Mouse (Mus musculus) limb, embryonic 14.5 days (tissue): ENCODE data around the gene Prex1. TPM values are rescaled to one million over a fixed set of nuclear protein-coding genes. Genes with fewer than 3 reads are reported as not detected.

ENCODE experiments used
- ATAC-seq: fragments of 200-750 bp; cut with Nextera tagmentation; 2 replicates; pipeline ENCODE4 v1.8.0; 2017; ENCODE audit warnings: low read depth, moderate number of reproducible peaks, moderate TSS enrichment; ENCODE audit not compliant: low FRiP score
- DNase-seq: peaks from one replicate; pipeline ENCODE4 v3.0.0-alpha.2; 2015; ENCODE audit warnings: low spot score
- H3K27ac ChIP-seq: fragments of 300-500 bp; sonication (generic); replicated peaks from 2 replicates; pipeline ENCODE4 v1.5.1; 2014; ENCODE audit warnings: low read depth, mild to moderate bottlenecking, low read length, moderate library complexity, mixed read lengths
- H3K27me3 ChIP-seq: fragments of 300-500 bp; sonication (generic); 2 replicates; pipeline ENCODE4 v1.6.1; 2014; ENCODE audit warnings: low read length, mixed read lengths; ENCODE audit not compliant: control insufficient read depth, insufficient read depth
- H3K36me3 ChIP-seq: fragments of 300-500 bp; sonication (generic); 2 replicates; pipeline ENCODE4 v1.6.1; 2014; ENCODE audit warnings: mild to moderate bottlenecking, low read length, moderate library complexity, mixed read lengths; ENCODE audit not compliant: control insufficient read depth, insufficient read depth
- H3K4me1 ChIP-seq: fragments of 300-500 bp; sonication (generic); 2 replicates; pipeline ENCODE4 v1.6.1; 2014; ENCODE audit warnings: antibody characterized with exemption, low read length, mixed read lengths; ENCODE audit not compliant: control insufficient read depth, insufficient read depth
- H3K4me2 ChIP-seq: fragments of 300-500 bp; sonication (generic); replicated peaks from 2 replicates; pipeline ENCODE4 v1.6.1; 2014; ENCODE audit warnings: low read depth, mild to moderate bottlenecking, low read length, moderate library complexity; ENCODE audit not compliant: severe bottlenecking
- H3K4me3 ChIP-seq: fragments of 300-500 bp; sonication (generic); replicated peaks from 2 replicates; pipeline ENCODE4 v1.5.1; 2014; ENCODE audit warnings: low read length
- H3K9ac ChIP-seq: fragments of 300-500 bp; sonication (generic); 2 replicates; pipeline ENCODE4 v1.6.1; 2014; ENCODE audit warnings: mild to moderate bottlenecking, low read depth, low read length, moderate library complexity; ENCODE audit not compliant: severe bottlenecking
- H3K9me3 ChIP-seq: fragments of 300-500 bp; sonication (generic); 2 replicates; pipeline ENCODE4 v1.6.1; 2016; ENCODE audit warnings: low read length; ENCODE audit not compliant: control insufficient read depth
- POLR2A ChIP-seq: fragments of 200-500 bp; IDR thresholded peaks from 2 replicates; pipeline ENCODE4 v1.8.0; 2012; ENCODE audit warnings: inconsistent platforms, mild to moderate bottlenecking, moderate library complexity, borderline replicate concordance; ENCODE audit not compliant: insufficient read depth, insufficient read length; ENCODE audit errors: extremely low read depth
- WGBS: fragments of 180-500 bp; shearing (Covaris S2); extraction: QIAGEN DNeasy Blood & Tissue Kit; methylation state at CpG from one replicate; pipeline ENCODE4 v1.1.7; 2014; 5-methylcytosine and 5-hydroxymethylcytosine counted together
- polyA plus RNA-seq, 2 experiments: library from polyadenylated mRNA; depleted of rRNA in 1 of 2; stranded (reverse) in 1 of 2; unstranded in 1 of 2; fragments of >200 nt; fragmentation: Nextera tagmentation in 1 of 2; extraction: Ambion mirVana in 1 of 2; gene quantifications; 2 replicates each; pipeline versions ENCODE4 v1.2.1 to v1.2.3; 2012 to 2014

Gene Prex1
- polyA plus RNA-seq, 2 experiments: 20.1 to 27.9 TPM

DNA sequence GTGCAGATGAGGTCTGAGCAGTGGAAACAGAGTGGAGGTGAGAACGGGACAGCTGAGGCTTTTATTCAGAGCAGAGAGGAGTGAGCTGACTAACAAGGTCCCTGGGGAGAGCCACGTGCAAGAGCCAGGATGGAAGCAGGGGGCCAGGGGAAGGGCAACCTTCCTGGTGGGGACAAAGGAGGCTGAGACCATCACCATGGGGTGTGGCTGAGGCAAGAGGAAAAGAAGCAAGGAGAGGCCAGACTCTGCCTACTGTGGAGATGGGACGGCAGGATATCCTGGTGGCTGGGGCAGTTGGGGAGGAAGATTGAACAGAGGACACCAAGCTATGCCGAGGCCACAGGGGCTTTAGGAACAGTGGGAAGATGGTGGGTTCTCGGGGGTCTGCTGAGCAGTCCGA is 26.7 kb downstream of the Prex1 start:
- Histone ChIP-seq H3K4me3 (no peak overlapping the region), H3K27ac (no peak overlapping the region), H3K36me3 (no peaks in the 10 kb centered on the region), H3K4me2 (no peak overlapping the region), H3K4me1 (peaks cover 23% of the 10 kb centered on the region), H3K9ac (no peak overlapping the region), H3K9me3 (no peaks in the 10 kb centered on the region), H3K27me3 (no peaks in the 10 kb centered on the region)
- no peak for ATAC-seq
- WGBS: 40% methylated on average over 6 of the region's 6 CpGs
- no peak for DNase-seq
- TF ChIP-seq POLR2A: no peak

- Histone ChIP-seq H3K4me1 (peaks cover 20% of the 10 kb centered on the region), H3K27ac (no peak overlapping the region), H3K9ac (no peak overlapping the region), H3K4me2 (no peak overlapping the region), H3K27me3 (no peaks in the 10 kb centered on the region), H3K4me3 (no peak overlapping the region), H3K36me3 (no peaks in the 10 kb centered on the region), H3K9me3 (no peaks in the 10 kb centered on the region)
- DNase-seq: no peak
- no peak for ATAC-seq
- WGBS: 61% methylated on average over 8 of the region's 8 CpGs
- no peak for TF ChIP-seq POLR2A
Measured at GRCm38 (mm10) chr2:166685824-166686223, 27.8 kb downstream of the Prex1 start.

- ATAC-seq: no peak
- Histone ChIP-seq H3K36me3 (no peaks in the 10 kb centered on the region), H3K4me3 (no peak overlapping the region), H3K4me1 (peaks cover 22% of the 10 kb centered on the region), H3K27me3 (no peaks in the 10 kb centered on the region), H3K27ac (no peak overlapping the region), H3K9me3 (no peaks in the 10 kb centered on the region), H3K4me2 (no peak overlapping the region), H3K9ac (no peak overlapping the region)
- no peak for TF ChIP-seq POLR2A
- 17% methylated on average over 13 of the region's 13 CpGs for WGBS
- DNase-seq: no peak
Measured at GRCm38 (mm10) chr2:166683885-166684544, 29.6 kb downstream of the Prex1 start.

GRCm38 (mm10) chr2:166682866-166683265 is 30.8 kb downstream of the Prex1 start:
- 33% methylated on average over 4 of the region's 4 CpGs for WGBS
- Histone ChIP-seq H3K27me3 (no peaks in the 10 kb centered on the region), H3K9ac (no peak overlapping the region), H3K27ac (no peak overlapping the region), H3K36me3 (no peaks in the 10 kb centered on the region), H3K4me1 (peaks cover 25% of the 10 kb centered on the region), H3K4me3 (no peak overlapping the region), H3K9me3 (no peaks in the 10 kb centered on the region), H3K4me2 (no peak overlapping the region)
- DNase-seq: no peak
- ATAC-seq: peak; percentile 27; the same call in 1 of the 2 replicates
- no peak for TF ChIP-seq POLR2A

DNA sequence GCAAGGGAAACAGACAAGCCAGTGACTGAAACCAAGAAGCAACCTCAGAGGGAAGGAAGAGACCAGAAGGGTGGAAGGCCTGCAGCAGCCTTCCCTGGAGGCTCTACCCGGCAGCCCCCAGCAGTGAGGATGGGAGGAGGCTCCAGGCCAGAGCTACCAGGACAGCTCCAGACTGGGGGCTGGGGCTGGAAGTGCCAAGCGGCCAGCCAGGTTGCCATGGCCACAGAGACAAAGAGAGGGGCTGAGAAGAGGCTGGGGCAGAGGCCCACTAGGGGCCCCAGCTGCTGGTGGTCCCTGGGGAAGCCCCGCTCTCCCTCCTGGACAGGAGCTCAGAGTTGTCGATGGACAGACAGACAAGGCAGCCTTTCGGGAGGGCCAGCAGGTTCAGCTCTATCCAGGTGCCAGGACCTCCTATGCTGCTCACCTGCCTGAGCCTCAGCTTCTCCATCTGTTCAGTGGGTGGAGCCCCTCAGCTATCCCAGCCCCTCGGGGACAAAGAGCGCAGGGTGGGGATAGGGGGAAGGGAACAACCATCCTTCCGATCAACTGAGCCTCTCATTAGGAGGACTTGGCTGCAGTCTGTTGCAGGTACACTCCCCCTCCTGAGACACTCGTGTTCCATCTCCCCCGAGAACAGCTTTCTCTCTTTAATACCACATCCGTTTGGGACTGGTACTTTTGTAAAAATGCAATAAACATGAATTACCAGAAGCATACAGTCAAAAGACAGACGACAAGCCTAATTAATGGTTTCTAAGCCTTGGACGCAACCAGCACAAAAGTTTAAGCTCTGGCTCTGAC is 34.5 kb downstream of the Prex1 start:
- Histone ChIP-seq H3K27me3 (no peaks in the 10 kb centered on the region), H3K4me3 (no peak overlapping the region), H3K36me3 (no peaks in the 10 kb centered on the region), H3K4me2 (no peak overlapping the region), H3K4me1 (peaks cover 28% of the 10 kb centered on the region), H3K9ac (no peak overlapping the region), H3K9me3 (no peaks in the 10 kb centered on the region), H3K27ac (no peak overlapping the region)
- WGBS: 39% methylated on average over 13 of the region's 13 CpGs
- no peak for ATAC-seq
- no peak for TF ChIP-seq POLR2A
- DNase-seq: no peak
